Mouse (Mus musculus) left cerebral cortex, adult 11 months (tissue): Measurements from ENCODE around the gene Srsf10.

Experiments
- DNase-seq: peaks from one replicate; pipeline ENCODE4 v3.0.0; 2022; ENCODE audit warnings: low spot score

Srsf10 gene

GRCm38 (mm10) chr4:135919280-135919639 is 63.7 kb downstream of the Srsf10 start:
- DNase-seq = no peak
